Mouse (Mus musculus) thymus, adult 18-20 months (tissue): ENCODE data around the gene Zbtb7b.
"Not testable (repeated sequence)": the region's sequence is repeated elsewhere in the genome, so short reads cannot be mapped to it uniquely, and the experiment has no call there.

Experiments
- DNase-seq, 2 experiments: peaks; one replicate each; pipeline ENCODE4 v3.0.0; 2022; ENCODE audit warnings: mixed read lengths in 2 of 2

Gene Zbtb7b

GRCm38 (mm10) chr3:89394006-89394893, at the start of gene Zbtb7b:
Zbtb7b (minus strand) TSS chr3:89394776.
- peak in 1 of 2 experiments; percentile 48 for DNase-seq

DNA sequence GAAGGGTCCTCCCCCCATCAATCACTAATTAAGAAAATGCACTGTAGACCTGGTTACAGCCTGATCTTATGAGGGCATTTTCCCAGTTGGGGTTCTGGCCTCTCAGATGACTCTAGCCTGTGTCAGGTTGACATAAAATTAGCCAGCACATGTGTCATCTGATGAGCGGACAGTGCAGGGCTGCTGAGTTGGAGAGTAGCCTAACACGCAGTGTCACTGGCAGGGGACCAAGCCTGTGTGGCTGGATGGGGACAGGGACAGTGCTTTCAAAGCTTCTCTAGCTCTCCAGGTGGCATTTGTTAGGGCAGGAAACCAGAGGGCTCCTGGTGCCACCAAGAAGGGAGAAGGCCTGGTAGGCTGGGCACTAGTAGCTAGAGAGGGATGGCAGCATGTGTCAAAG, 46.1 kb upstream of the Zbtb7b start:
- DNase-seq = no peak

- DNase-seq = peak in 1 of 2 experiments; percentile 48
Measured at GRCm38 (mm10) chr3:89437269-89437668, 42.7 kb upstream of the Zbtb7b start.

- DNase-seq = peak in 1 of 2 experiments; percentile 65
Measured at GRCm38 (mm10) chr3:89436176-89437113, 41.9 kb upstream of the Zbtb7b start, which contains the start of gene Pbxip1. Pbxip1 (plus strand) TSS chr3:89436706.

DNA sequence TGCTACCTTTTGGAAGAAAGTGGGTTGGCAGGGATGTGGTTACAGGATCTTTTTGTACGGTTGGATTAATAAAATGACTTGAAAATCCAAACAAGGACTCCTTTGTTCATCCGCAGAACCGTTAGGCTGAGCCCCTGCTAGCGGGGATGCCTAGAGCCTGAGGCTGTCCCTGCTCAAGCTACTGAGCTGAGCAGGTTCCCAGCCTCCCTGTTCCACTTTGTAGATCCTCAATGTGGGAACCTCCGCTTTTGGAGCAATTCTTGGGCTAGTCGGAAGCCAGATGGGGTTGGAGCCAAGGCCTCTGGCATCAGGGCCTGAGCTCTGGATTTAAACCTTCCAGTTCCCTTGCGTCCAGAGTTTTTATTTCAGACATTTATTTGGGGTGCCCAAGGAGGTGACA, 40.5 kb upstream of the Zbtb7b start:
- DNase-seq = no peak

DNA sequence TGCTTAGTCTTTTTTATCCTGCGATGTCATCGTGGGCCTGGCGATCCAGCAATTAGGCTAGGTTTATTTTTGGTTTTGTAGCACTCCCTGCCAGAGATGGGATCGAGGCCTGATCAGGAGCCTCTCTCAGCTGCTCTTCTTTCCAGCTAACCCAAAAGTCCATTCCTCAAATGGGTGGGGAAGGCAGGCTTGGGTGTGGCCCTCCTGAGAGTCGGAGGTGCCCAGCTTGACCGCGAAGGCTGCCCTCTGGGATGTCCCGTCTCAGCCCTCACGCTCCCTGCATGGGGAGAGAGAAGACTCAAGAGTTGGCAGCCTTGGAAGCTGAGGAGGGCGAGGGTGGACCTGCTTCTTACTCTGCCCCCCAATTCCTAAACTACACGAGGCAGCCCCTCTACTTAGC, 40.0 kb upstream of the Zbtb7b start:
- DNase-seq = no peak

- no peak for DNase-seq
Measured at GRCm38 (mm10) chr3:89432606-89433005, 38.0 kb upstream of the Zbtb7b start.

- peak; percentile 90 to 91 for DNase-seq
Measured at GRCm38 (mm10) chr3:89430171-89431159, 35.9 kb upstream of the Zbtb7b start, which contains the start of gene Pygo2. Pygo2 (plus strand) TSS chr3:89430214.

- not testable (repeated sequence) for DNase-seq
Measured at GRCm38 (mm10) chr3:89429021-89429420, 34.4 kb upstream of the Zbtb7b start.

- no peak for DNase-seq
Measured at GRCm38 (mm10) chr3:89425876-89426275, 31.3 kb upstream of the Zbtb7b start.

GRCm38 (mm10) chr3:89425141-89425525, 30.6 kb upstream of the Zbtb7b start:
- no peak for DNase-seq

- no peak for DNase-seq
Measured at GRCm38 (mm10) chr3:89424416-89425140, 30.0 kb upstream of the Zbtb7b start.

- no peak for DNase-seq
Measured at GRCm38 (mm10) chr3:89422556-89423205, 28.1 kb upstream of the Zbtb7b start.

- no peak for DNase-seq
Measured at GRCm38 (mm10) chr3:89421810-89422473, 27.4 kb upstream of the Zbtb7b start.

GRCm38 (mm10) chr3:89421002-89421774, 26.6 kb upstream of the Zbtb7b start:
- no peak for DNase-seq

DNA sequence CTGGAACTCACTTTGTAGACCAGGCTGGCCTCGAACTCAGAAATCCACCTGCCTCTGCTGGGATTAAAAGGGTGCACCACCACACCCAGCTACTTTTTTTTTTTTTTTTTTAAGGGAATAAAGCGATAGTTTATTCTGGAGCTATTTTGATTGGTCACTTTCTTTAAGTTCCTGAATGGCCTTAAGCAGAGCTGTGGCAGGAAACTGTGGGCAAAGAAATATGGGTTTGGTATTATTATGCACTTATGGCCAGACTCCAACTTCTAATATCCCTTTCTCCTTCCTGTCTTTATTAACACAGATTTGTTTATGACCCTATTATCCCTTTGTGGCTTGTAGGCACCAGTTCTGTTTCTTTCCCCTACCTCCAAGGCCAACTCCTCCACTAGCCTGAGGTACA, 25.8 kb upstream of the Zbtb7b start:
- no peak for DNase-seq

- no peak for DNase-seq
Measured at GRCm38 (mm10) chr3:89419981-89420380, 25.4 kb upstream of the Zbtb7b start.

DNA sequence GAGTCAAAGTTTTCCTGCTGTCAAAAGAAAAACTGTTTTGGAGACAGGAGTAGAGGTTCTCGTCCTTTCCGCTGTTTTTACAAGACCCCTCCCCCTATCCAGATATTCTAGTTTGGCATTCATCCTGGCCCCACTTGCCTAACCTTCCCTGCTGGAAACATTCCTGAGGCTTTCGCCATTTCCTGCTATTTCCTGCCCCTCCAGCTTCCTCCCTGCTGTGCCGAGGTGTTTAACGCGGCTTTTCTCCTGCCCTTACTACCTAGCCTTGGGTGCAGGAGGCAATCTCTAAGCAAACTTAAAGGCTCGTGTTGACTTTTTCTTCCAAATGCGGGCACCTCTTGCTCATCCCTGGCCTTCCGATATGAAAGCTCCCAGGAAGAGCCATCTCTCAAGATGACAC, 25.0 kb upstream of the Zbtb7b start:
- no peak for DNase-seq

DNA sequence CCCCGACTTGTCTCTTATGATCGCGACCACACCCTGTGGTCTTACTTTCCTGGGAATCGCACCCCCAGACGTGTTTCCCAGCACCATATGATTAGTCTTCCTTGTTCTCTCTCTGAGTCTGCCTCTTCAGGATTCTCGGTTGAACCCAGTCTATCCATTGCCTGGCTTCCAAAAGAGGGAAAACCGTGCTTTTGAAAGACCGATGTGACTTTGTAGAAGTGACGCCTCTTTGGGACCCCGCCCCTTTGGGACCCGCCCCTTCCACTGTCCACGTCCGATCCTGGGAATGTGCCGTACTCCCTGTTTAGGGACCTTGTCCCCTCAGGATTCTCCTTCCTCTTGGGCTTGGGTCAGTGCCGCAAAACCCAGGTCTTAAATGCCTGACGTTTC, 24.3 kb upstream of the Zbtb7b start:
- DNase-seq = peak in 1 of 2 experiments; percentile 32
